Mouse (Mus musculus) brain, embryonic 14.5 days (tissue): ENCODE data around the gene Ncaph2.

Experiments used
- CTCF ChIP-seq: fragments of 200-500 bp; IDR thresholded peaks from 2 replicates; pipeline ENCODE4 v1.5.1; 2012; ENCODE audit warnings: inconsistent platforms, mild to moderate bottlenecking, moderate library complexity, borderline replicate concordance; ENCODE audit not compliant: insufficient read depth, insufficient read length; ENCODE audit errors: extremely low read depth
- POLR2A ChIP-seq: fragments of 200-500 bp; IDR thresholded peaks from 2 replicates; pipeline ENCODE4 v1.6.1; 2012; ENCODE audit warnings: mild to moderate bottlenecking, inconsistent platforms, borderline replicate concordance; ENCODE audit not compliant: poor library complexity, insufficient read depth, insufficient read length, severe bottlenecking; ENCODE audit errors: extremely low read depth

GRCm38 (mm10) chr15:89309962-89310498, 45.5 kb upstream of the Ncaph2 start:
- TF ChIP-seq CTCF = no peak
- TF ChIP-seq POLR2A = no peak
